In the genomic region with DNA sequence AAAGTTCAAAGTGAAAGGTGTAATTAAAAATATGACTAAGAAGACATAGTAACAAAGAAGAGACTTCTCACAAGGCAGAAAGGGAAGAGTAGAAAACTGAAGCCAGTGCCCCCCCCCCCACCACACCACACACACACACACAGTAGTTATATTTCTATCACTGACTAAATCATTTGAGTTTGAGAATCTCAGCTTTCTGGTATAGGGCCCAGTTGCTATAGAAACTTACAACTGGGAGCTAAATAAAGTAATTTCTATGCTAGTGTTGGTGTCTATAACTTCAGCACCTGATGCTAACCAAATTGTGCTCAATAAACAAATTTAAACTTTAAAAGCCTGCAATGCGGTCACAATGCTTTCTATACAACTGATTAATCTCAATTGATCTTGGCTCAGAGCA, we compare ENCODE assay signal across 27 mouse cellular contexts.
DNase-seq lines count a peak whose midpoint lies in the region; ATAC-seq lines count a peak whose summit lies in the region.
"Had no signal": no experiment of that assay in that cellular context is flagged by ENCODE, and none has a peak within 500 bp of the region (broad histone marks: within the 10 kb centered on the region; RNA-seq: fewer than 3 reads in every experiment).

No protein-coding gene starts in this region.

- H3K27me3 ChIP-seq in forebrain, embryonic 16.5 days (replicated peaks; ENCODE audit: control insufficient read depth, insufficient read depth, low read length) = no peaks in the 10 kb centered on the region
- no peaks in the 10 kb centered on the region for H3K27me3 ChIP-seq in forebrain, embryonic 14.5 days (replicated peaks; ENCODE audit: control insufficient read depth, insufficient read depth, low read length)
- H3K27me3 ChIP-seq: CH12.LX; embryonic facial prominence, embryonic 13.5 days; embryonic facial prominence, embryonic 15.5 days; forebrain, embryonic 12.5 days had no signal

- no peak overlapping the region for H3K9ac ChIP-seq in forebrain, embryonic 16.5 days (replicated peaks; ENCODE audit: low read depth, low read length)
- H3K9ac ChIP-seq in forebrain, embryonic 14.5 days (ENCODE audit: low read length) = no peak overlapping the region
- H3K9ac ChIP-seq: embryonic facial prominence, embryonic 13.5 days; embryonic facial prominence, embryonic 15.5 days; forebrain, embryonic 12.5 days had no signal

- no peak overlapping the region for H3K4me3 ChIP-seq in forebrain, embryonic 16.5 days (replicated peaks; ENCODE audit: low read length)
- no peak overlapping the region for H3K4me3 ChIP-seq in forebrain, embryonic 14.5 days (ENCODE audit: low read depth, low read length)
- H3K4me3 ChIP-seq: embryonic facial prominence, embryonic 13.5 days; embryonic facial prominence, embryonic 15.5 days; erythroblast, embryonic 14.5 days; forebrain, embryonic 10.5 days; forebrain, embryonic 12.5 days had no signal

- no peaks in the 10 kb centered on the region for H3K9me3 ChIP-seq in forebrain, embryonic 16.5 days (ENCODE audit: control insufficient read depth, low read length)
- no peaks in the 10 kb centered on the region for H3K9me3 ChIP-seq in forebrain, embryonic 14.5 days (replicated peaks; ENCODE audit: control insufficient read depth, low read length)
- H3K9me3 ChIP-seq: embryonic facial prominence, embryonic 13.5 days; embryonic facial prominence, embryonic 15.5 days; forebrain, embryonic 10.5 days; forebrain, embryonic 12.5 days had no signal

- no peak for DNase-seq in forebrain, embryonic 14.5 days (ENCODE audit: low spot score)
- no peak for DNase-seq in frontal cortex, postnatal 36 days (ENCODE audit: low spot score in 2 of 2)
- DNase-seq in brain, adult 2 months (ENCODE audit: low read depth, low spot score) = peak; percentile 30
- peak; percentile 26 for DNase-seq in telencephalon, adult 2 months (ENCODE audit: low read depth, low spot score)
- DNase-seq in cerebellum, adult 8-10 months = no peak
- DNase-seq: adrenal gland, adult 8-10 months; adrenal gland, postnatal 14 days; adrenal gland, postnatal 36 days; B cell, adult 2 months; cerebellum, adult 11-12 months; cerebellum, adult 2 months; cerebellum, adult 9-11 months; cerebellum, postnatal 14 days; cerebellum, postnatal 36 days; embryo, embryonic 11 days had no signal

- no peaks in the 10 kb centered on the region for H3K4me1 ChIP-seq in forebrain, embryonic 16.5 days (replicated peaks; ENCODE audit: control insufficient read depth, insufficient read depth, low read length)
- H3K4me1 ChIP-seq in forebrain, embryonic 14.5 days (ENCODE audit: control insufficient read depth, insufficient read depth, low read length) = no peaks in the 10 kb centered on the region
- H3K4me1 ChIP-seq: embryonic facial prominence, embryonic 13.5 days; embryonic facial prominence, embryonic 15.5 days; forebrain, embryonic 10.5 days; forebrain, embryonic 12.5 days had no signal

- ATAC-seq in forebrain, embryonic 16.5 days = peak; percentile 49; the same call in 1 of the 2 replicates
- no peak for ATAC-seq in forebrain, embryonic 14.5 days
- peak; percentile 59; the same call in 1 of the 2 replicates for ATAC-seq in frontal cortex, adult (ENCODE audit: low TSS enrichment)
- ATAC-seq: activated CD4-positive, CD25-positive, alpha-beta regulatory T cell, adult 4 months; CD4-positive, CD25-positive, alpha-beta regulatory T cell, adult 4 months; Patski had no signal

- H3K36me3 ChIP-seq in forebrain, embryonic 16.5 days (ENCODE audit: control insufficient read depth, insufficient read depth) = no peaks in the 10 kb centered on the region
- H3K36me3 ChIP-seq in forebrain, embryonic 14.5 days (ENCODE audit: control insufficient read depth, insufficient read depth, low read length) = no peaks in the 10 kb centered on the region
- H3K36me3 ChIP-seq: embryonic facial prominence, embryonic 13.5 days; embryonic facial prominence, embryonic 15.5 days; forebrain, embryonic 10.5 days; forebrain, embryonic 12.5 days; G1E had no signal

- no peak overlapping the region for H3K4me2 ChIP-seq in forebrain, embryonic 16.5 days (ENCODE audit: low read length)
- no peak overlapping the region for H3K4me2 ChIP-seq in forebrain, embryonic 14.5 days (ENCODE audit: low read length)
- H3K4me2 ChIP-seq: embryonic facial prominence, embryonic 13.5 days; embryonic facial prominence, embryonic 15.5 days; forebrain, embryonic 12.5 days had no signal

- H3K27ac ChIP-seq in forebrain, embryonic 16.5 days (ENCODE audit: low read length) = no peak overlapping the region
- no peak overlapping the region for H3K27ac ChIP-seq in forebrain, embryonic 14.5 days (ENCODE audit: low read depth, low read length)
- H3K27ac ChIP-seq: embryonic facial prominence, embryonic 13.5 days; embryonic facial prominence, embryonic 15.5 days; forebrain, embryonic 10.5 days; forebrain, embryonic 12.5 days had no signal

- 60% methylated on average over 1 of the region's 1 CpGs for WGBS in forebrain, embryonic 16.5 days
- WGBS in forebrain, embryonic 14.5 days = 72% methylated on average over 1 of the region's 1 CpGs

Comparison
In these comparisons a context has a peak if more than half of its experiments do, and no peak if none do; other contexts are left out.
1. DNase-seq: peak in brain, adult 2 months (single experiment) and telencephalon, adult 2 months (single experiment); none in forebrain, embryonic 14.5 days (single experiment), frontal cortex, postnatal 36 days (0 of 2) and cerebellum, adult 8-10 months (single experiment).